Mouse (Mus musculus) kidney, embryonic 16.5 days (tissue): Measurements from ENCODE around the gene Gramd1b. TPM values are rescaled to one million over a fixed set of nuclear protein-coding genes. Genes with fewer than 3 reads are reported as not detected.

Experiments
- ATAC-seq: fragments of 200-750 bp; cut with Nextera tagmentation; 2 replicates; pipeline ENCODE4 v1.8.0; 2017; ENCODE audit warnings: moderate TSS enrichment; ENCODE audit not compliant: low FRiP score, low TSS enrichment
- H3K27ac ChIP-seq: fragments of 300-500 bp; sonication (generic); 2 replicates; pipeline ENCODE4 v1.5.1; 2014; ENCODE audit warnings: low read length
- H3K27me3 ChIP-seq: fragments of 300-500 bp; sonication (generic); 2 replicates; pipeline ENCODE4 v1.6.1; 2014; ENCODE audit warnings: low read length, control low read depth, mixed read lengths; ENCODE audit not compliant: insufficient read depth
- H3K36me3 ChIP-seq: fragments of 300-500 bp; sonication (generic); 2 replicates; pipeline ENCODE4 v1.6.1; 2014; ENCODE audit warnings: low read length, control low read depth, mixed read lengths; ENCODE audit not compliant: insufficient read depth
- H3K4me1 ChIP-seq: fragments of 300-500 bp; sonication (generic); 2 replicates; pipeline ENCODE4 v1.6.1; 2014; ENCODE audit warnings: low read length, control low read depth, mixed read lengths; ENCODE audit not compliant: insufficient read depth
- H3K4me2 ChIP-seq: fragments of 300-500 bp; sonication (generic); replicated peaks from 2 replicates; pipeline ENCODE4 v1.6.1; 2014; ENCODE audit warnings: low read depth, low read length
- H3K4me3 ChIP-seq: fragments of 300-500 bp; sonication (generic); 2 replicates; pipeline ENCODE4 v1.5.1; 2014; ENCODE audit warnings: mild to moderate bottlenecking, low read length
- H3K9ac ChIP-seq: fragments of 300-500 bp; sonication (generic); replicated peaks from 2 replicates; pipeline ENCODE4 v1.6.1; 2014; ENCODE audit warnings: low read length
- H3K9me3 ChIP-seq: fragments of 300-500 bp; sonication (generic); 2 replicates; pipeline ENCODE4 v1.6.1; 2016; ENCODE audit warnings: low read length, control low read depth
- WGBS: fragments of 180-500 bp; shearing (Covaris S2); extraction: QIAGEN DNeasy Blood & Tissue Kit; methylation state at CpG from one replicate; pipeline ENCODE4 v1.1.7; 2014; 5-methylcytosine and 5-hydroxymethylcytosine counted together
- polyA plus RNA-seq: library from polyadenylated mRNA; unstranded; fragments of >200 nt; fragmentation: Nextera tagmentation; extraction: Ambion mirVana; gene quantifications from 2 replicates; pipeline ENCODE4 v1.2.1, GENCODE M21; 2015

Gramd1b gene
- polyA plus RNA-seq, 1 experiment from 2014 or later = 11.0 TPM

- 0 out of 2 replicates have a peak overlapping the region, but pooled peaks have one; percentile 12 for H3K9ac ChIP-seq
- peak; percentile 81 for ATAC-seq
- H3K36me3 ChIP-seq = no peaks in the 10 kb centered on the region
- no peaks in the 10 kb centered on the region for H3K27me3 ChIP-seq
- 30% methylated on average over 5 of the region's 5 CpGs for WGBS
- H3K4me1 ChIP-seq = peaks cover 35% of the 10 kb centered on the region
- H3K9me3 ChIP-seq = no peaks in the 10 kb centered on the region
- no peak overlapping the region for H3K4me3 ChIP-seq
- peak overlapping the region; percentile 84 for H3K27ac ChIP-seq
- H3K4me2 ChIP-seq = peak overlapping the region; percentile 29; the same call in 1 of the 2 replicates
These were observed 123.3 kb downstream of the Gramd1b start for GRCm38 (mm10) chr9:40407876-40408275.

GRCm38 (mm10) chr9:40405804-40406203 lies 125.4 kb downstream of the Gramd1b start:
- WGBS = 37% methylated on average over 6 of the region's 6 CpGs
- ATAC-seq = no peak
- H3K36me3 ChIP-seq = no peaks in the 10 kb centered on the region
- H3K27me3 ChIP-seq = no peaks in the 10 kb centered on the region
- no peak overlapping the region for H3K4me3 ChIP-seq
- H3K27ac ChIP-seq = no peak overlapping the region; the same call in 1 of the 2 replicates
- no peaks in the 10 kb centered on the region for H3K9me3 ChIP-seq
- no peak overlapping the region for H3K9ac ChIP-seq
- H3K4me2 ChIP-seq = no peak overlapping the region
- H3K4me1 ChIP-seq = peaks cover 35% of the 10 kb centered on the region

- Histone ChIP-seq H3K27ac (peak overlapping the region; percentile 17; the same call in 1 of the 2 replicates), H3K36me3 (no peaks in the 10 kb centered on the region), H3K4me3 (no peak overlapping the region), H3K9ac (no peak overlapping the region), H3K4me1 (peaks cover 35% of the 10 kb centered on the region), H3K27me3 (no peaks in the 10 kb centered on the region), H3K4me2 (no peak overlapping the region), H3K9me3 (no peaks in the 10 kb centered on the region)
- ATAC-seq = no peak
- 48% methylated on average over 5 of the region's 5 CpGs for WGBS
These were observed 125.9 kb downstream of the Gramd1b start for GRCm38 (mm10) chr9:40405263-40405662.

GRCm38 (mm10) chr9:40404637-40405036 lies 126.5 kb downstream of the Gramd1b start:
- no peak overlapping the region for H3K27ac ChIP-seq
- peaks cover 35% of the 10 kb centered on the region for H3K4me1 ChIP-seq
- no peak overlapping the region for H3K9ac ChIP-seq
- H3K4me2 ChIP-seq = no peak overlapping the region
- WGBS = 86% methylated on average over 11 of the region's 11 CpGs
- no peak overlapping the region for H3K4me3 ChIP-seq
- no peak for ATAC-seq
- no peaks in the 10 kb centered on the region for H3K27me3 ChIP-seq
- H3K36me3 ChIP-seq = no peaks in the 10 kb centered on the region
- no peaks in the 10 kb centered on the region for H3K9me3 ChIP-seq

GRCm38 (mm10) chr9:40403750-40404149 lies 127.4 kb downstream of the Gramd1b start:
- no peak for ATAC-seq
- no peak overlapping the region for H3K4me2 ChIP-seq
- H3K4me3 ChIP-seq = no peak overlapping the region
- peaks cover 31% of the 10 kb centered on the region for H3K4me1 ChIP-seq
- H3K9ac ChIP-seq = no peak overlapping the region
- no peaks in the 10 kb centered on the region for H3K36me3 ChIP-seq
- H3K9me3 ChIP-seq = no peaks in the 10 kb centered on the region
- 80% methylated on average over 7 of the region's 7 CpGs for WGBS
- no peaks in the 10 kb centered on the region for H3K27me3 ChIP-seq
- no peak overlapping the region for H3K27ac ChIP-seq

- Histone ChIP-seq H3K4me1 (peaks cover 17% of the 10 kb centered on the region), H3K9ac (no peak overlapping the region), H3K27ac (no peak overlapping the region), H3K4me3 (no peak overlapping the region), H3K4me2 (no peak overlapping the region), H3K9me3 (no peaks in the 10 kb centered on the region), H3K27me3 (no peaks in the 10 kb centered on the region), H3K36me3 (no peaks in the 10 kb centered on the region)
- no peak for ATAC-seq
- 85% methylated on average over 5 of the region's 5 CpGs for WGBS
These were observed 129.4 kb downstream of the Gramd1b start for GRCm38 (mm10) chr9:40401818-40402217.

GRCm38 (mm10) chr9:40400854-40401253 lies 130.3 kb downstream of the Gramd1b start:
- ATAC-seq = no peak
- WGBS = 67% methylated on average over 9 of the region's 9 CpGs
- no peak overlapping the region for H3K27ac ChIP-seq
- no peaks in the 10 kb centered on the region for H3K36me3 ChIP-seq
- H3K4me1 ChIP-seq = peaks cover 8% of the 10 kb centered on the region
- no peak overlapping the region for H3K9ac ChIP-seq
- H3K27me3 ChIP-seq = no peaks in the 10 kb centered on the region
- H3K4me2 ChIP-seq = no peak overlapping the region
- H3K4me3 ChIP-seq = no peak overlapping the region
- H3K9me3 ChIP-seq = no peaks in the 10 kb centered on the region

GRCm38 (mm10) chr9:40400171-40400570 lies 131.0 kb downstream of the Gramd1b start:
- H3K36me3 ChIP-seq = no peaks in the 10 kb centered on the region
- no peak overlapping the region for H3K9ac ChIP-seq
- H3K27me3 ChIP-seq = no peaks in the 10 kb centered on the region
- no peaks in the 10 kb centered on the region for H3K9me3 ChIP-seq
- peaks cover 5% of the 10 kb centered on the region; the same call in 1 of the 2 replicates for H3K4me1 ChIP-seq
- H3K4me2 ChIP-seq = no peak overlapping the region
- 94% methylated on average over 2 of the region's 2 CpGs for WGBS
- no peak overlapping the region for H3K27ac ChIP-seq
- H3K4me3 ChIP-seq = no peak overlapping the region
- ATAC-seq = no peak

GRCm38 (mm10) chr9:40399359-40399932 lies 131.7 kb downstream of the Gramd1b start:
- H3K9ac ChIP-seq = no peak overlapping the region
- no peaks in the 10 kb centered on the region for H3K27me3 ChIP-seq
- no peak overlapping the region for H3K4me3 ChIP-seq
- no peak overlapping the region for H3K4me2 ChIP-seq
- ATAC-seq = no peak
- H3K36me3 ChIP-seq = no peaks in the 10 kb centered on the region
- no peak overlapping the region for H3K27ac ChIP-seq
- H3K9me3 ChIP-seq = no peaks in the 10 kb centered on the region
- no peaks in the 10 kb centered on the region; the same call in 1 of the 2 replicates for H3K4me1 ChIP-seq
- WGBS = 85% methylated on average over 6 of the region's 6 CpGs

GRCm38 (mm10) chr9:40397471-40398245 lies 133.5 kb downstream of the Gramd1b start:
- no peak overlapping the region for H3K4me3 ChIP-seq
- no peak overlapping the region for H3K27ac ChIP-seq
- H3K9me3 ChIP-seq = no peaks in the 10 kb centered on the region
- no peaks in the 10 kb centered on the region for H3K36me3 ChIP-seq
- H3K4me2 ChIP-seq = no peak overlapping the region; the same call in 1 of the 2 replicates
- WGBS = 78% methylated on average over 7 of the region's 7 CpGs
- no peak overlapping the region for H3K9ac ChIP-seq
- no peaks in the 10 kb centered on the region for H3K27me3 ChIP-seq
- peaks cover 1% of the 10 kb centered on the region for H3K4me1 ChIP-seq
- no peak for ATAC-seq
